Mouse (Mus musculus): ENCODE measurements around the gene Ccdc121. TPM values are rescaled to one million over a fixed set of nuclear protein-coding genes. Genes with fewer than 3 reads are reported as not detected.

Ccdc121 gene
- not detected in 2 replicates for total RNA-seq (2021)
- long read RNA-seq, result 0 reads

DNA sequence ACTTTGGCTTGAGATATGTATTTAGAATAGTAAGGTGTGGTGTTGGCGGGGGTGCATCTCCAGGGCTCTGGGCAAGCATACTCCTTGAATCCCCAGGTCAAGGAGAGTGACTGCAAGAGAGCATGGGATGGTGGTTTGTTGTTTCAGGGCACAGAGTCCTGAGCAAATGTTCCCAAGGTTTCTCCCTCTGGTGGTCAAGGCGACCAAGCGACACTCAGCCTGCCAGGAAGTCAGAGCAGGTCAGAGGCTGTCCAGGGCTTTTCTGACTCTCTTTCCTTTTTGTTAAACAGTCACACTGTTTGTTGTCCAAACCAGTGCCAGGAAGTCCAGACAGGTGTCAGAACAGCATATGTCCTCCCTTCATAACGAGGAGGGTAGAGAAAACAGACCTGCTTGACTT is at the start of gene Ccdc121:
Ccdc121 (minus strand) TSS at position 145 of the 400 bp plus-strand sequence.
- no peak for DNase-seq

DNA sequence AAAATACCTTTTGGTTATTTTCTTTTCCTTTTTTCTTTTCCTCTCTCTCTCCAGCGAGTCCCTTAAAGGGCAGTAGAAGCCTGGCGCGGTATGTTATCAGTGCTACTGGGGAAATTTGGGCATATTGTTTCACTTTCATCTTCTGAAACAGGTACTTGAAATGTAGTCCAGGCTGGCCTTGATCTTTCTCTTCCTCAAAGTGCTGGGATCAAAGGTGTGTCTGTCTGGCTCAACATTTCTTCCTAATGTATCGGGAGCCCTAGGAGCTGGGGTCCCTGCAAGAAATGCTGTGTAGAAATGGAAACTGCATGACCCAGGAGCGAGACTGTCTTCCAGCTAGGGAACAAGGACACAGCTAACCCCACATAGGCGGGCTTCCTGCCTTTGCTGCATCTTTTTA is 49.1 kb upstream of the Ccdc121 start:
- no peak for DNase-seq

- DNase-seq, result no peak
Measured at GRCm38 (mm10) chr1:181559655-181560054, 48.4 kb upstream of the Ccdc121 start.

GRCm38 (mm10) chr1:181555475-181555874 is 44.2 kb upstream of the Ccdc121 start:
- DNase-seq, result no peak

GRCm38 (mm10) chr1:181552533-181553410 is 41.5 kb upstream of the Ccdc121 start:
- no peak for DNase-seq

DNA sequence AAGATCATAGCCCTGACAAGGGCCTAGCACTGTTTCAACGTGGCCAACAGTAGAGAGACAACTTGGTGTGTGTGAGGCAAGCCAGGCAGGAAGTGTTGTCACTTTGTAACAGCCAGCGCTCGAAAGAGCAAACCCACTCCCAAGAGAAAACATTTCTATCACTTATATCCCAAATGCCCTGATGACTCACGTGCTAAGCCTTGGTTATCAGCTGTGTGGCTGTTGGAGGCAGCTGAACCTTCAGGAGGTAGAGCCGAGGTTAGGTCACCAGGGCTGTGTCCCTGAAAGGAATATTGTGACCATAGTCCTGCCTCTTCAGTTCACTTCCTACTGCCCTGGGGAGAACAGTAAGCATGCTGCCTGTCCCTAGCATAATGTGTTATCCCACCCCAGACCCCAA is 39.6 kb upstream of the Ccdc121 start:
- DNase-seq, result no peak

GRCm38 (mm10) chr1:181549987-181550386 is 38.7 kb upstream of the Ccdc121 start:
- no peak for DNase-seq

- peak; percentile 39 for DNase-seq
Measured at GRCm38 (mm10) chr1:181545044-181545772, 34.0 kb upstream of the Ccdc121 start.

DNA sequence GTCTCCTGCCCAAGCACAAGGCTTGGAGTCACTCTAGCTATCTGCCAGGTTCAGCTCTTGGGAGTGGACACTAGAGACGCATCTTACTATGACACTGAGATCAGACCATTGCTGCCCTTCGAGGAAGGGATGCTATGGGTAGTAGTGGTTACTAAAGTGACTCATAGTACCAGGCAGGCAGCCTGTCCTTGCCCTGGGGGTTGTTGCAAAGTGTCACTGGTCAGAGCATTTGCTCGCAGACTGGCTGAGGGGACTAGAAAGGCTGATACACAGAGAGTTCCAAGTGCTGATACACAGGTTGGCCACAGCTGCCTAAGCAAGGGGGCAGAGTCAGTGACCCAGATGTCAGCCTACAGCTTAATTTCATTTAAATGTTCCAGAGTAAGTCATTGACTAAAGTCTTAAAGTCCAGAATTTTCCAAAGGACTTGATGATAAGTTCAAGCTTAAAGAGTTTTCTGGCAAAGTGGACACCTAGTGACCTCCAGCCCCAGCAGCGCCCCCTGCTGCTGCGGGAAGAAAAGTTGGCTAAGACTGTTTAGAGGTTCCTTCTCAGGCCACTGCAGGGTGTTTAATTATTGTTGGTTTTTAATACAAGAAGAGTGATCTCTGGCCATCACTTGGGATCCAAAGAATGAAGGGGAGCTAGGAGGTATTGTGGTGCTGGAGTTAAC is 32.6 kb upstream of the Ccdc121 start:
- DNase-seq, result peak; percentile 54

DNA sequence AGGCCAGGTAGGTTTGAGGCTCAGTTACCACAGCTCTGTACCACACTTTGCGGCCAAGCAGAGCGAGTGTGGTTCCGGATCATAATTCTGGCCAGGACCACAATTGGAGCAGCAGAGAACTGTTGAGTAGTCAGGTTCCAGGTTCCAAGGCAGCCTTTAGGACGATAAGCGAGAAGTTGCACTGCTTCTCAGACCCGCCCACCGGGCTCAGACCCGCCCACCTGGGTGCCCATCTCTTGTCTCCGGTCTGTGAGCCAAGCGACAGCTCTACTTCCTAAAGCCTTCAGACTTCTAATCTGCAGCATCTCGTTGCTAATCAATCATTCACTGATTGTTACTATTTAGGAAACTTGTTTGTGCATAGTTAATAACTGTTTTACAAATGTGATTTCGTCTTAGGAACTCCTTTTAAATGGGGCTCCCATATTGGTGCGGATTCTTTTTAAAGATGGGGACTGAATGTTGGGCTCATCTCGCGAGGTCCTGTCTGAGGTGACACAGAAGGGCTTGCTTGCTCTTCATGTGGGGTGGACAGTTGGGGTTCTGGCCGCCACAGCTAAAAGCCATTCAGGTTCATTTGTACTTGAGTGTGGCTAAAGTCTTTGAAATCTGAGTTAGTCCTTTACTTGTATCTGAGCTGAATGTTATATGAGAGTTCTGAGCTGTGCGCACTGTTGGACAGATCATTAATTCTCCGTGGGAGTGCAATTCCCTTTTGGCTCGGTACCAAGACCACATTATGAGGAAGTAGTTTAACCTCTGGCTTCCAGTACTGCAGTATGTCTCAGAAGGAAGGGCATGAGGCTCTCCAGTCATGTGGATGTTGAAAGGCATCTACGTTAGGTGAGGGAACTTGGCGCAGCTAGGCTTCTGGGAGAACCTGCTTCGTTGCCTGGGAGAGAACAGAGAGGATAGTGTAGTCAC is 28.9 kb upstream of the Ccdc121 start:
- DNase-seq, result no peak

- no peak for DNase-seq
Measured at GRCm38 (mm10) chr1:181537627-181538525, 26.6 kb upstream of the Ccdc121 start.

- DNase-seq, result peak; percentile 42
Measured at GRCm38 (mm10) chr1:181535165-181535873, 24.1 kb upstream of the Ccdc121 start.

- DNase-seq, result peak; percentile 85
Measured at GRCm38 (mm10) chr1:181529368-181529767, 18.1 kb upstream of the Ccdc121 start.

- DNase-seq, result no peak
Measured at GRCm38 (mm10) chr1:181525996-181526395, 14.7 kb upstream of the Ccdc121 start.

- DNase-seq, result no peak
Measured at GRCm38 (mm10) chr1:181523831-181524230, 12.6 kb upstream of the Ccdc121 start.

GRCm38 (mm10) chr1:181521401-181522091 is 10.3 kb upstream of the Ccdc121 start:
- DNase-seq, result no peak

DNA sequence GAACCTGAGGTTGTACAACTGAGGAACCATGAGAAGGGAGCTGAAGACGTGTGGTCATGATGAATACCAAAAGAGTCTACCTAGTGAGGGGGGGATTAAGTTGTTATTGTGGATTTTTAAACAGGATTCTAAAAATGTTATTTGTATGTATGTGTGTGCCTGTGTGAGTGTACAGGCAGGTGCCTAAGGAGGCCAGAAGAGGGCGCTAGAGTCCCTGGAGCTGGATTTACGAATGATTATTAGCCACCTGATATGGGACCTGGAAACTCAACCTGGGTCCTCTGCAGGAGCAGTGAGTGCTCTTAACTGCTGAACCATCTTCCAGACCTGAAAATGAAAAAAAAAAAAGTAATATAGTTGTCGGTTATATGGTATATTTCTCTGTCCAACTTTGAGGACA is 7.9 kb upstream of the Ccdc121 start:
- DNase-seq, result no peak

DNA sequence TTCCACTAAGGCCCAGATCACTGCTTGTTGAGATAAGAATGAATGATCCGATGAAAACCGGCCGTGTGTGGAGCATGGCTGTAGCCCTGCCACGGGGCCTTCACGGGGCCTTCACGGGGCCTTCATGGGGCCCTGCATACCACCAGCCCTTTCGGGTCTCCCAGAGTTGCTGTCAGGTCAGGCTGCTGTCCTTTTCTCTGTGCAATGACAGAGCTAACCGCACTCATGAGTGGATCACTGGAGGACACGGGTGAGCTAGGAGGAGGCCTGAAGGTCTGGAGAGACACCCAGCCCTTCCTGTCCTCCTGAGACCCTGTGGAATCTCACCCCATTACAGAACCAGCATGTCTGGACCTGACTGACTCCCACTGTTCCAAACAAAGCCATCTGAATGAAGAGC is 6.8 kb upstream of the Ccdc121 start:
- no peak for DNase-seq

- DNase-seq, result no peak
Measured at GRCm38 (mm10) chr1:181512430-181513129, 1.3 kb upstream of the Ccdc121 start.
